13 mouse cellular contexts compared by ENCODE assay signal in the genomic region with DNA sequence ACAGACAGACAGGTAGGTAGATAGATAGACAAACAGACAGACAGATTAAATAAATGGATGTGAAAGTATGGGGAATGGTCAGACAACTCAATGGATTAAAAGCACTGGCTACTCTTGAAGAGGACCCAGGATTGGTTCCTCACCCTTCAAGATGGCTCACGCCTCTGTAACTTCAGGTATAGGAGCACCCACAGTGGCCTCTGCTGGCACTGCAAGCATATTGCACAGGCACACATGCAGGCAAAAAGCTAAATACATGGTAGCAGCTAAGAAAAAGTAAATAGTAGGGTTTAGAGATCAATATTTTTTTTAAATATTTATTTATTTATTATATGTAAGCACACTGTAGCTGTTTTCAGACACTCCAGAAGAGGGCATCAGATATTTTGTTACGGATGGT. TPM values are rescaled to one million over a fixed set of nuclear protein-coding genes. Genes with fewer than 3 reads are reported as not detected.
DNase-seq lines count a peak whose midpoint lies in the region; ATAC-seq and TF ChIP-seq lines count a peak whose summit lies in the region.
"Had no signal": no experiment of that assay in that cellular context is flagged by ENCODE, and none has a peak within 500 bp of the region (broad histone marks: within the 10 kb centered on the region; RNA-seq: fewer than 3 reads in every experiment).

No protein-coding gene starts in this region.

- no peak for DNase-seq in forebrain, postnatal 0 days
- DNase-seq in forebrain, embryonic 11.5 days (ENCODE audit: low spot score) = no peak
- no peak for DNase-seq in lung, adult 2 months
- DNase-seq in lung, postnatal 25 days (ENCODE audit: low spot score) = no peak
- DNase-seq in ES-CJ7 (ENCODE audit: low read depth, low spot score) = peak; percentile 62
- peak; percentile 54 for DNase-seq in induced T-regulatory cell, adult 2 months (ENCODE audit: low read depth)
- DNase-seq in midbrain, embryonic 14.5 days = no peak
- DNase-seq in adrenal gland, adult (ENCODE audit: inconsistent age in 2 of 2, low spot score in 1 of 2) = no peak
- DNase-seq: cerebellum, adult 11 months had no signal

- H3K4me3 ChIP-seq in forebrain, postnatal 0 days (ENCODE audit: low read depth, low read length) = no peak overlapping the region
- H3K4me3 ChIP-seq in forebrain, embryonic 11.5 days (ENCODE audit: low read depth, low read length) = no peak overlapping the region
- no peak overlapping the region for H3K4me3 ChIP-seq in lung, adult 2 months (replicated peaks; ENCODE audit: extremely low read depth, low read depth, low read length)
- no peak overlapping the region for H3K4me3 ChIP-seq in midbrain, embryonic 14.5 days (replicated peaks; ENCODE audit: low read depth, low read length)
- H3K4me3 ChIP-seq: limb, embryonic 15.5 days; midbrain, embryonic 10.5 days; neural tube, embryonic 12.5 days; stomach, embryonic 15.5 days had no signal

- TF ChIP-seq CTCF in forebrain, postnatal 0 days (IDR thresholded peaks at IDR 0.05; ENCODE audit: low read depth) = peak; percentile 32
- peak; percentile 54 for TF ChIP-seq CTCF in lung, adult 2 months (IDR thresholded peaks at IDR 0.05; ENCODE audit: insufficient read depth, low read length)

- no peaks in the 10 kb centered on the region for H3K27me3 ChIP-seq in forebrain, postnatal 0 days (ENCODE audit: insufficient read depth, low read length)
- H3K27me3 ChIP-seq in forebrain, embryonic 11.5 days (ENCODE audit: control insufficient read depth, insufficient read depth, low read length) = no peaks in the 10 kb centered on the region
- H3K27me3 ChIP-seq in midbrain, embryonic 14.5 days (ENCODE audit: control insufficient read depth, insufficient read depth, low read length) = no peaks in the 10 kb centered on the region
- H3K27me3 ChIP-seq: limb, embryonic 15.5 days; neural tube, embryonic 12.5 days; stomach, embryonic 15.5 days had no signal

- no peak overlapping the region for H3K4me2 ChIP-seq in forebrain, postnatal 0 days (ENCODE audit: low read depth)
- H3K4me2 ChIP-seq in forebrain, embryonic 11.5 days (ENCODE audit: low read depth, low read length, severe bottlenecking) = no peak overlapping the region
- no peak overlapping the region for H3K4me2 ChIP-seq in midbrain, embryonic 14.5 days (ENCODE audit: low read length)
- H3K4me2 ChIP-seq: limb, embryonic 15.5 days; neural tube, embryonic 12.5 days; stomach, embryonic 15.5 days had no signal

- H3K36me3 ChIP-seq in forebrain, postnatal 0 days (ENCODE audit: insufficient read depth) = peaks cover 16% of the 10 kb centered on the region
- H3K36me3 ChIP-seq in forebrain, embryonic 11.5 days (ENCODE audit: control insufficient read depth, insufficient read depth, low read length) = peaks cover 2% of the 10 kb centered on the region; the same call in 1 of the 2 replicates
- peaks cover 17% of the 10 kb centered on the region for H3K36me3 ChIP-seq in midbrain, embryonic 14.5 days (ENCODE audit: control insufficient read depth, insufficient read depth, low read length)

- H3K9ac ChIP-seq in forebrain, postnatal 0 days = no peak overlapping the region
- H3K9ac ChIP-seq in forebrain, embryonic 11.5 days (ENCODE audit: low read length) = no peak overlapping the region
- no peak overlapping the region for H3K9ac ChIP-seq in midbrain, embryonic 14.5 days (replicated peaks; ENCODE audit: low read length)
- H3K9ac ChIP-seq: limb, embryonic 15.5 days; neural tube, embryonic 12.5 days; stomach, embryonic 15.5 days had no signal

- no peak overlapping the region for H3K27ac ChIP-seq in forebrain, postnatal 0 days (ENCODE audit: low read depth, low read length)
- H3K27ac ChIP-seq in forebrain, embryonic 11.5 days (ENCODE audit: low read depth, low read length) = no peak overlapping the region
- no peak overlapping the region for H3K27ac ChIP-seq in midbrain, embryonic 14.5 days (replicated peaks; ENCODE audit: low read depth, low read length)
- H3K27ac ChIP-seq: limb, embryonic 15.5 days; midbrain, embryonic 10.5 days; neural tube, embryonic 12.5 days; stomach, embryonic 15.5 days had no signal

- no peaks in the 10 kb centered on the region for H3K9me3 ChIP-seq in forebrain, postnatal 0 days (ENCODE audit: low read length)
- H3K9me3 ChIP-seq in forebrain, embryonic 11.5 days (ENCODE audit: control insufficient read depth, low read length) = no peaks in the 10 kb centered on the region
- H3K9me3 ChIP-seq in midbrain, embryonic 14.5 days (ENCODE audit: control insufficient read depth, low read length) = no peaks in the 10 kb centered on the region
- H3K9me3 ChIP-seq: limb, embryonic 15.5 days; midbrain, embryonic 10.5 days; neural tube, embryonic 12.5 days; stomach, embryonic 15.5 days had no signal

- WGBS in forebrain, postnatal 0 days = 85% methylated on average over 2 of the region's 2 CpGs
- WGBS in forebrain, embryonic 11.5 days = 92% methylated on average over 2 of the region's 2 CpGs
- 86% methylated on average over 2 of the region's 2 CpGs for WGBS in lung, adult 2 months
- WGBS in midbrain, embryonic 14.5 days = 89% methylated on average over 2 of the region's 2 CpGs

- no peak for TF ChIP-seq POLR2A in lung, adult 2 months (IDR thresholded peaks at IDR 0.05; ENCODE audit: borderline replicate concordance, extremely low read depth, low read depth, low read length)

- ATAC-seq in forebrain, postnatal 0 days = no peak
- ATAC-seq in forebrain, embryonic 11.5 days (replicated peaks; ENCODE audit: low FRiP score) = no peak
- no peak for ATAC-seq in midbrain, embryonic 14.5 days (ENCODE audit: low FRiP score, low TSS enrichment)

- no peaks in the 10 kb centered on the region; the same call in 1 of the 2 replicates for H3K4me1 ChIP-seq in forebrain, postnatal 0 days (ENCODE audit: insufficient read depth)
- peaks cover under 1% of the 10 kb centered on the region; the same call in 1 of the 2 replicates for H3K4me1 ChIP-seq in forebrain, embryonic 11.5 days (replicated peaks; ENCODE audit: control insufficient read depth, insufficient read depth, low read length)
- peaks cover 3% of the 10 kb centered on the region; the same call in 1 of the 2 replicates for H3K4me1 ChIP-seq in lung, adult 2 months (ENCODE audit: control insufficient read depth, insufficient read depth, low read length)
- H3K4me1 ChIP-seq in midbrain, embryonic 14.5 days (ENCODE audit: control insufficient read depth, insufficient read depth, low read length) = peaks cover 5% of the 10 kb centered on the region; the same call in 1 of the 2 replicates

RNA-seq across cellular contexts. Expression of a gene that starts 23.0 kb away (rescaled TPM):
- total RNA-seq in forebrain, postnatal 0 days (2014; rRNA removed) = 42.9 and 52.6 TPM in 2 replicates
- 11.0 and 17.2 TPM in 2 replicates for polyA plus RNA-seq in forebrain, postnatal 0 days (2015; fragmentation: Nextera tagmentation; extraction: Ambion mirVana)
- 49.6 and 50.6 TPM in 2 replicates for polyA plus RNA-seq in forebrain, embryonic 11.5 days (2014; fragmentation: Nextera tagmentation; extraction: Ambion mirVana)
- 25.0 and 27.3 TPM in 2 replicates for polyA plus RNA-seq in lung, adult 2 months (2012; rRNA removed)
- 40.4 and 46.9 TPM in 2 replicates for polyA plus RNA-seq in midbrain, embryonic 14.5 days (2014; fragmentation: Nextera tagmentation; extraction: Ambion mirVana)

Comparison
In these comparisons a context has a peak if more than half of its experiments do, and no peak if none do; other contexts are left out.
1. DNase-seq: peak in ES-CJ7 (single experiment) and induced T-regulatory cell, adult 2 months (single experiment); none in forebrain, postnatal 0 days (single experiment), forebrain, embryonic 11.5 days (single experiment), lung, adult 2 months (single experiment), lung, postnatal 25 days (single experiment), midbrain, embryonic 14.5 days (single experiment) and adrenal gland, adult (0 of 2).